Mouse (Mus musculus) lung, embryonic 16.5 days (tissue): Measurements from ENCODE around the gene Gm29776. TPM values are rescaled to one million over a fixed set of nuclear protein-coding genes. Genes with fewer than 3 reads are reported as not detected.

Experiments
- ATAC-seq: fragments of 200-750 bp; cut with Nextera tagmentation; 2 replicates; pipeline ENCODE4 v1.8.0; 2017; ENCODE audit warnings: low read depth, mild to moderate bottlenecking, moderate library complexity
- H3K27ac ChIP-seq: fragments of 300-500 bp; sonication (generic); 2 replicates; pipeline ENCODE4 v1.5.1; 2014; ENCODE audit warnings: mild to moderate bottlenecking, control low read depth, low read length
- H3K27me3 ChIP-seq: fragments of 300-500 bp; sonication (generic); 2 replicates; pipeline ENCODE4 v1.6.1; 2014; ENCODE audit warnings: low read depth, low read length, mixed read lengths; ENCODE audit not compliant: control insufficient read depth, insufficient read depth
- H3K36me3 ChIP-seq: fragments of 300-500 bp; sonication (generic); 2 replicates; pipeline ENCODE4 v1.6.1; 2014; ENCODE audit warnings: low read length; ENCODE audit not compliant: control insufficient read depth, insufficient read depth
- H3K4me1 ChIP-seq: fragments of 300-500 bp; sonication (generic); replicated peaks from 2 replicates; pipeline ENCODE4 v1.6.1; 2014; ENCODE audit warnings: low read length, mixed read lengths; ENCODE audit not compliant: control insufficient read depth, insufficient read depth
- H3K4me2 ChIP-seq: fragments of 300-500 bp; sonication (generic); 2 replicates; pipeline ENCODE4 v1.6.1; 2014; ENCODE audit warnings: low read depth, low read length, control low read depth
- H3K4me3 ChIP-seq: fragments of 300-500 bp; sonication (generic); 2 replicates; pipeline ENCODE4 v1.5.1; 2014; ENCODE audit warnings: mild to moderate bottlenecking, low read length, control low read depth
- H3K9ac ChIP-seq: fragments of 300-500 bp; sonication (generic); 2 replicates; pipeline ENCODE4 v1.6.1; 2014; ENCODE audit warnings: low read length, control low read depth
- H3K9me3 ChIP-seq: fragments of 300-500 bp; sonication (generic); 2 replicates; pipeline ENCODE4 v1.6.1; 2016; ENCODE audit warnings: low read length; ENCODE audit not compliant: control insufficient read depth
- WGBS: fragments of 180-500 bp; shearing (Covaris S2); extraction: QIAGEN DNeasy Blood & Tissue Kit; methylation state at CpG from one replicate; pipeline ENCODE4 v1.1.7; 2014; 5-methylcytosine and 5-hydroxymethylcytosine counted together
- polyA plus RNA-seq: library from polyadenylated mRNA; unstranded; fragments of >200 nt; fragmentation: Nextera tagmentation; extraction: Ambion mirVana; gene quantifications from 2 replicates; pipeline ENCODE4 v1.2.1, GENCODE M21; 2015

Gene Gm29776
- polyA plus RNA-seq, 1 experiment from 2014 or later: 0.19 TPM

- Histone ChIP-seq H3K9ac (peak overlapping the region; percentile 32), H3K4me3 (peak overlapping the region; percentile 46), H3K4me1 (peaks cover 7% of the 10 kb centered on the region; the same call in 1 of the 2 replicates), H3K4me2 (peak overlapping the region; percentile 81), H3K9me3 (no peaks in the 10 kb centered on the region), H3K27me3 (no peaks in the 10 kb centered on the region), H3K27ac (no peak overlapping the region), H3K36me3 (no peaks in the 10 kb centered on the region)
- ATAC-seq: peak; percentile 26; the same call in 1 of the 2 replicates
- WGBS: 2% methylated on average over 15 of the region's 15 CpGs
These were observed 16.0 kb upstream of the Gm29776 start for GRCm38 (mm10) chr14:54714617-54715081.

- no peaks in the 10 kb centered on the region for H3K36me3 ChIP-seq
- H3K4me3 ChIP-seq: peak overlapping the region; percentile 46
- under 1% methylated on average over 13 of the region's 13 CpGs for WGBS
- H3K4me2 ChIP-seq: peak overlapping the region; percentile 81
- H3K9ac ChIP-seq: no peak overlapping the region
- ATAC-seq: peak; percentile 56; the same call in 1 of the 2 replicates
- H3K9me3 ChIP-seq: no peaks in the 10 kb centered on the region
- H3K4me1 ChIP-seq: peaks cover 7% of the 10 kb centered on the region; the same call in 1 of the 2 replicates
- no peak overlapping the region for H3K27ac ChIP-seq
- no peaks in the 10 kb centered on the region for H3K27me3 ChIP-seq
These were observed 15.5 kb upstream of the Gm29776 start for GRCm38 (mm10) chr14:54714121-54714520.

GRCm38 (mm10) chr14:54712861-54713260 is 14.2 kb upstream of the Gm29776 start:
- Histone ChIP-seq H3K4me3 (no peak overlapping the region), H3K36me3 (no peaks in the 10 kb centered on the region), H3K27ac (peak overlapping the region; percentile 33; the same call in 1 of the 2 replicates), H3K4me1 (peaks cover 7% of the 10 kb centered on the region; the same call in 1 of the 2 replicates), H3K4me2 (no peak overlapping the region), H3K9me3 (no peaks in the 10 kb centered on the region), H3K9ac (peak overlapping the region; percentile 5; the same call in 1 of the 2 replicates), H3K27me3 (no peaks in the 10 kb centered on the region)
- ATAC-seq: 0 out of 2 replicates have a peak, but pooled peaks have one; percentile 24
- WGBS: 62% methylated on average over 8 of the region's 8 CpGs

- no peak within 1 kb of the TSS for H3K4me3 ChIP-seq
- no peak for ATAC-seq
- H3K9me3 ChIP-seq: no peaks in the 10 kb centered on the region
- no peaks in the 10 kb centered on the region for H3K27me3 ChIP-seq
- no peak within 1 kb of the TSS for H3K4me2 ChIP-seq
- peak within 1 kb of the TSS; percentile 5; the same call in 1 of the 2 replicates for H3K9ac ChIP-seq
- H3K36me3 ChIP-seq: no peaks in the 10 kb centered on the region
- WGBS: 79% methylated on average over 7 of the region's 7 CpGs
- peak within 1 kb of the TSS; percentile 33; the same call in 1 of the 2 replicates for H3K27ac ChIP-seq
- H3K4me1 ChIP-seq: peaks cover 7% of the 10 kb centered on the region; the same call in 1 of the 2 replicates
These were observed 13.4 kb upstream of the Gm29776 start, which contains the start of gene Cebpe for GRCm38 (mm10) chr14:54712074-54712473. Gene Cebpe, minus strand, starts transcription at chr14:54712174.

GRCm38 (mm10) chr14:54709054-54709453 is 10.4 kb upstream of the Gm29776 start:
- H3K27me3 ChIP-seq: no peaks in the 10 kb centered on the region
- no peaks in the 10 kb centered on the region for H3K9me3 ChIP-seq
- no peaks in the 10 kb centered on the region for H3K36me3 ChIP-seq
- no peak for ATAC-seq
- H3K4me1 ChIP-seq: no peaks in the 10 kb centered on the region
- H3K27ac ChIP-seq: no peak overlapping the region
- H3K4me2 ChIP-seq: no peak overlapping the region
- H3K4me3 ChIP-seq: no peak overlapping the region
- 67% methylated on average over 9 of the region's 9 CpGs for WGBS
- H3K9ac ChIP-seq: no peak overlapping the region

GRCm38 (mm10) chr14:54706589-54707320 is 8.1 kb upstream of the Gm29776 start:
- Histone ChIP-seq H3K4me3 (no peak overlapping the region), H3K4me2 (no peak overlapping the region), H3K27ac (no peak overlapping the region), H3K4me1 (no peaks in the 10 kb centered on the region), H3K9me3 (no peaks in the 10 kb centered on the region), H3K36me3 (no peaks in the 10 kb centered on the region), H3K9ac (no peak overlapping the region), H3K27me3 (no peaks in the 10 kb centered on the region)
- WGBS: 43% methylated on average over 17 of the region's 17 CpGs
- no peak for ATAC-seq

- ATAC-seq: peak; percentile 23; the same call in 1 of the 2 replicates
- H3K9ac ChIP-seq: no peak overlapping the region
- no peaks in the 10 kb centered on the region for H3K36me3 ChIP-seq
- H3K27me3 ChIP-seq: no peaks in the 10 kb centered on the region
- 17% methylated on average over 5 of the region's 5 CpGs for WGBS
- no peak overlapping the region for H3K27ac ChIP-seq
- H3K4me3 ChIP-seq: no peak overlapping the region
- no peaks in the 10 kb centered on the region for H3K9me3 ChIP-seq
- H3K4me1 ChIP-seq: no peaks in the 10 kb centered on the region
- no peak overlapping the region for H3K4me2 ChIP-seq
These were observed 7.2 kb upstream of the Gm29776 start for GRCm38 (mm10) chr14:54705844-54706243.

- no peak for ATAC-seq
- Histone ChIP-seq H3K4me2 (no peak overlapping the region), H3K4me3 (no peak overlapping the region), H3K4me1 (no peaks in the 10 kb centered on the region), H3K27me3 (no peaks in the 10 kb centered on the region), H3K9ac (no peak overlapping the region), H3K9me3 (no peaks in the 10 kb centered on the region), H3K36me3 (no peaks in the 10 kb centered on the region), H3K27ac (no peak overlapping the region)
- WGBS: 56% methylated on average over 10 of the region's 10 CpGs
These were observed 4.6 kb upstream of the Gm29776 start for GRCm38 (mm10) chr14:54703207-54703606.

GRCm38 (mm10) chr14:54701298-54701697 is 2.7 kb upstream of the Gm29776 start:
- no peaks in the 10 kb centered on the region for H3K9me3 ChIP-seq
- H3K4me2 ChIP-seq: no peak overlapping the region
- H3K27me3 ChIP-seq: no peaks in the 10 kb centered on the region
- peak; percentile 51; the same call in 1 of the 2 replicates for ATAC-seq
- H3K27ac ChIP-seq: no peak overlapping the region
- H3K36me3 ChIP-seq: no peaks in the 10 kb centered on the region
- 10% methylated on average over 6 of the region's 6 CpGs for WGBS
- no peaks in the 10 kb centered on the region for H3K4me1 ChIP-seq
- no peak overlapping the region for H3K9ac ChIP-seq
- H3K4me3 ChIP-seq: no peak overlapping the region
